Mouse (Mus musculus): ENCODE measurements around the gene Rdh19.

DNA sequence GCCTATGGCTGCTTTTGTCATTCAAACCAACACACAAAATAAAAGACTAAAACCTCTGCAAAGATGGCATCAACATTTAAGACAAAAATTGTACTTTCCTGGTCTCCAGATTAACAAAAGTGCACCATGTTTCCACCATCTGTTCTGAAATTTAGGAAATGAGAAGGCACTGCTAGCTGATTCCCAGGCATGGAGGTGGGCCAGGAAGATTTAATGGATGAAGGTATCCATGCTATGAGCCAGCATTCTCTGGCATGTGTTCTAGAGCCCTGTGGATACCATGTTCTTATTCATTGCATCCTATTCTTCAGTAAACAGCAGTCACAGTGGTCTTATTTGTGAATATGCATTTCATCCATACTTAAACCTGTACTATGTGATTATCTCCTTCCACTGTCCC lies 6.6 kb downstream of the Rdh19 start:
- TF ChIP-seq GATA1 (IDR thresholded peaks at IDR 0.05; ENCODE audit: borderline replicate concordance, low read length) (no peak), FLI1 (IDR thresholded peaks at IDR 0.05; ENCODE audit: low read length) (no peak)

Measured in megakaryocyte, embryonic 14.5 days (primary cell).